Mouse (Mus musculus) CH12.LX (cell line): ENCODE results near the gene Tmem178b. TPM values are rescaled to one million over a fixed set of nuclear protein-coding genes. Genes with fewer than 3 reads are reported as not detected.

Experiments used
- DNase-seq: peaks from one replicate; pipeline ENCODE4 v3.0.0-alpha.2; 2013; ENCODE audit errors: extremely low read depth
- H3K27ac ChIP-seq: 2 replicates; pipeline ENCODE4 v1.5.1; 2012; ENCODE audit warnings: low read depth, mild to moderate bottlenecking, control low read depth, moderate library complexity; ENCODE audit not compliant: insufficient read depth
- H3K27me3 ChIP-seq: replicated peaks from 2 replicates; pipeline ENCODE3; 2012; ENCODE audit warnings: inconsistent platforms
- H3K36me3 ChIP-seq, 2 experiments: replicated peaks in 1 of 2; 2 replicates each; pipeline versions ENCODE3 to v1.6.1; 2012; ENCODE audit warnings: inconsistent platforms in 1 of 2, low read length in 1 of 2, mild to moderate bottlenecking in 1 of 2, mixed read lengths in 1 of 2, moderate library complexity in 1 of 2; ENCODE audit not compliant: control insufficient read depth in 1 of 2, insufficient read depth in 1 of 2
- H3K4me1 ChIP-seq, 2 experiments: 2 replicates each; pipeline ENCODE4 v1.6.1; 2012; ENCODE audit warnings: inconsistent platforms in 1 of 2, moderate library complexity in 1 of 2; ENCODE audit not compliant: insufficient read depth in 2 of 2, control insufficient read depth in 1 of 2
- H3K4me2 ChIP-seq: 2 replicates; pipeline ENCODE4 v1.6.1; 2012; ENCODE audit warnings: low read depth, mild to moderate bottlenecking, control low read depth; ENCODE audit not compliant: poor library complexity, insufficient read depth, severe bottlenecking
- H3K4me3 ChIP-seq, 3 experiments: fragments of 150-350 bp in 1 of 3; sonication (generic) in 1 of 3; replicated peaks in 1 of 3; 2 replicates each; pipeline versions ENCODE3 to v1.5.1; 2011 to 2012; ENCODE audit warnings: low read depth in 2 of 3, low read length in 2 of 3, mild to moderate bottlenecking in 2 of 3, moderate library complexity in 2 of 3, control low read depth in 1 of 3, improper control_type of control experiment in 1 of 3, inconsistent platforms in 1 of 3, mixed read lengths in 1 of 3; ENCODE audit not compliant: poor library complexity in 1 of 3
- H3K79me2 ChIP-seq: replicated peaks from 2 replicates; pipeline ENCODE4 v1.6.1; 2012; ENCODE audit warnings: mild to moderate bottlenecking, moderate library complexity; ENCODE audit not compliant: control insufficient read depth, poor library complexity, insufficient read depth, severe bottlenecking; ENCODE audit errors: extremely low read depth
- H3K9ac ChIP-seq: 2 replicates; pipeline ENCODE4 v1.6.1; 2012; ENCODE audit warnings: low read depth, mild to moderate bottlenecking, control low read depth, moderate library complexity; ENCODE audit not compliant: insufficient read depth
- H3K9me3 ChIP-seq: replicated peaks from 2 replicates; pipeline ENCODE3; 2012; ENCODE audit warnings: low read length, inconsistent platforms, mixed read lengths
- E2F4 ChIP-seq: IDR thresholded peaks from 2 replicates; pipeline ENCODE4 v1.6.1; 2011; ENCODE audit warnings: low read depth, low read length, improper control_type of control experiment; ENCODE audit not compliant: insufficient replicate concordance
- ELF1 ChIP-seq: IDR thresholded peaks from 2 replicates; pipeline ENCODE4 v1.6.1; 2014; ENCODE audit warnings: low read depth, mild to moderate bottlenecking, inconsistent platforms, low read length, improper control_type of control experiment
- ETS1 ChIP-seq: conservative IDR thresholded peaks from 2 replicates; pipeline ENCODE4 v1.6.1; 2012; ENCODE audit warnings: low read depth, mild to moderate bottlenecking, inconsistent platforms, low read length, improper control_type of control experiment, moderate library complexity
- GABPA ChIP-seq: IDR thresholded peaks from 2 replicates; pipeline ENCODE4 v1.6.1; 2012; ENCODE audit warnings: low read depth, low read length, improper control_type of control experiment, inconsistent platforms; ENCODE audit not compliant: insufficient replicate concordance
- IRF4 ChIP-seq: IDR thresholded peaks from 2 replicates; pipeline ENCODE4 v1.6.1; 2014; ENCODE audit warnings: low read depth, mild to moderate bottlenecking, inconsistent platforms, low read length, improper control_type of control experiment
- JUND ChIP-seq: conservative IDR thresholded peaks from 2 replicates; pipeline ENCODE4 v1.6.1; 2011; ENCODE audit warnings: low read depth, low read length, improper control_type of control experiment
- KAT2A ChIP-seq: IDR thresholded peaks from 2 replicates; pipeline ENCODE4 v1.6.1; 2012; ENCODE audit warnings: low read length, improper control_type of control experiment, inconsistent platforms; ENCODE audit not compliant: insufficient replicate concordance
- MAFK ChIP-seq: IDR thresholded peaks from 2 replicates; pipeline ENCODE4 v1.6.1; 2011; ENCODE audit warnings: low read length, improper control_type of control experiment; ENCODE audit not compliant: insufficient replicate concordance
- MAZ ChIP-seq: IDR thresholded peaks from 2 replicates; pipeline ENCODE4 v1.6.1; 2012; ENCODE audit warnings: low read depth, mild to moderate bottlenecking, inconsistent platforms, low read length, improper control_type of control experiment, moderate library complexity
- MYC ChIP-seq: IDR thresholded peaks from 2 replicates; pipeline ENCODE4 v1.6.1; 2011; ENCODE audit warnings: low read depth, mild to moderate bottlenecking, improper control_type of control experiment, low read length
- NELFE ChIP-seq: IDR thresholded peaks from 2 replicates; pipeline ENCODE4 v1.6.1; 2011; ENCODE audit warnings: low read depth, low read length, improper control_type of control experiment
- POLR2A ChIP-seq: IDR thresholded peaks from 2 replicates; pipeline ENCODE4 v1.6.1; 2011; ENCODE audit warnings: low read depth, mild to moderate bottlenecking, improper control_type of control experiment, low read length
- POLR2AphosphoS2 ChIP-seq: IDR thresholded peaks from 2 replicates; pipeline ENCODE4 v1.6.1; 2011; ENCODE audit warnings: low read depth, low read length, improper control_type of control experiment
- RCOR1 ChIP-seq: conservative IDR thresholded peaks from 2 replicates; pipeline ENCODE4 v1.6.1; 2012; ENCODE audit warnings: low read depth, mild to moderate bottlenecking, inconsistent platforms, low read length, improper control_type of control experiment
- USF1 ChIP-seq: IDR thresholded peaks from 2 replicates; pipeline ENCODE4 v1.6.1; 2014; ENCODE audit warnings: low read depth, mild to moderate bottlenecking, inconsistent platforms, low read length, improper control_type of control experiment
- ZC3H11A ChIP-seq: IDR thresholded peaks from 2 replicates; pipeline ENCODE4 v1.6.1; 2012; ENCODE audit warnings: low read depth, mild to moderate bottlenecking, inconsistent platforms, low read length, improper control_type of control experiment
- ZKSCAN1 ChIP-seq: IDR thresholded peaks from 2 replicates; pipeline ENCODE4 v1.6.1; 2012; ENCODE audit warnings: low read depth, inconsistent platforms, low read length, improper control_type of control experiment, borderline replicate concordance
- ZNF384 ChIP-seq: IDR thresholded peaks from 2 replicates; pipeline ENCODE4 v1.6.1; 2012; ENCODE audit warnings: low read depth, low read length, improper control_type of control experiment, inconsistent platforms
- dilution Hi-C: fragments of 300-500 bp; cut with MboI; formaldehyde crosslinking; loops from 2 replicates; pipeline ENCODE4 v1.14.3; 2020; ENCODE audit warnings: low sequenced_read_pairs; ENCODE audit not compliant: extremely low pct_unique_long_range_greater_than_20kb, extremely low pct_ligation_motif_present
- in situ Hi-C: fragments of 300-500 bp; cut with MboI; formaldehyde crosslinking; loops from 3 replicates; pipeline ENCODE4 v1.14.3; 2019; ENCODE audit warnings: low sequenced_read_pairs, low pct_ligation_motif_present, low pct_unique_long_range_greater_than_20kb, mixed read lengths
- polyA plus RNA-seq: library from polyadenylated mRNA; unstranded; fragments of >175 nt; gene quantifications from 2 replicates; pipeline ENCODE4 v1.2.1, GENCODE M21; 2012; ENCODE audit warnings: low read depth; ENCODE audit not compliant: insufficient read length
- total RNA-seq, 2 experiments: library from RNA; depleted of rRNA; stranded (reverse); fragments of 300-350 nt in 1 of 2; fragments of >200 nt in 1 of 2; gene quantifications; 2 replicates each; pipeline ENCODE4 v1.2.3; 2012 to 2014

The Tmem178b gene
- total and polyA plus RNA-seq, 3 experiments = not detected

DNA sequence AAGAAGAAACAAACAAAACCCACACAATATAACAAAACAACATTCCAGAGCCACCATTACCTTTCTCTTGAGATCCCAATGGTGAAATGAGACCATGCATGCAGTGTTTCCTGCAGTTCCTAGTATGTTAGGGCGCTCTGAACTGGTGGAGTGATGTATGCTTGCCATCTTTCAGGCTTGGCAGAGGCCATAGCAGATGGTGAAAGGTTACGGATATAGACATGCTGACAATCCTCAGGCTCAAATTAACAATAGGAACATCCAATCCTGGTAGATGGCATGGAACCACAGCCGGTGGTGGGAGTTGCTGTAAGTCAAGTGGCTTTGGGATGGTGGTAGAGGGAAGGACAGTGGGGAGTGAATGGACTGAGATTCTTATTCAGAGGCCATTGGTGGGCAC, 272.5 kb downstream of the Tmem178b start:
- Histone ChIP-seq H3K9me3 (no peaks in the 10 kb centered on the region), H3K27me3 (no peaks in the 10 kb centered on the region), H3K9ac (no peak overlapping the region), H3K27ac (no peak overlapping the region), H3K4me1 (peaks cover 0 to 7% of the 10 kb centered on the region in 2 experiments; a peak in 2 of 4 replicates), H3K36me3 (no peaks in the 10 kb centered on the region), H3K79me2 (no peaks in the 10 kb centered on the region), H3K4me3 (no peak overlapping the region)
- in situ Hi-C loops = no loop called here
- dilution Hi-C loops = no loop called here
- TF ChIP-seq IRF4 (no peak), ZNF384 (no peak), POLR2A (no peak), MYC (no peak), MAZ (no peak), KAT2A (no peak), JUND (no peak), USF1 (no peak)
- TF ChIP-seq, all 38 proteins: peak for 0
- no peak for DNase-seq
- no peak overlapping the region for H3K4me2 ChIP-seq

GRCm38 (mm10) chr6:40152241-40152640, 279.2 kb downstream of the Tmem178b start:
- DNase-seq = no peak
- no peak overlapping the region for H3K27ac ChIP-seq
- dilution Hi-C loops = no loop called here
- H3K9ac ChIP-seq = no peak overlapping the region
- TF ChIP-seq MYC = no peak
- TF ChIP-seq RCOR1 = no peak
- no peak for TF ChIP-seq ZKSCAN1
- TF ChIP-seq ELF1 = no peak
- TF ChIP-seq ETS1 = no peak
- no peak for TF ChIP-seq MAFK
- TF ChIP-seq GABPA = no peak
- no peaks in the 10 kb centered on the region for H3K9me3 ChIP-seq
- peaks cover 2% of the 10 kb centered on the region for H3K27me3 ChIP-seq
- H3K4me1 ChIP-seq = no peaks in the 10 kb centered on the region
- no peak overlapping the region for H3K4me3 ChIP-seq
- H3K4me2 ChIP-seq = no peak overlapping the region
- in situ Hi-C loops = no loop called here
- no peaks in the 10 kb centered on the region for H3K79me2 ChIP-seq
- H3K36me3 ChIP-seq = no peaks in the 10 kb centered on the region

- H3K9ac ChIP-seq = no peak overlapping the region
- TF ChIP-seq MAFK = no peak
- no peak for TF ChIP-seq NELFE
- TF ChIP-seq E2F4 = no peak
- no peak for TF ChIP-seq ZC3H11A
- no peak for TF ChIP-seq POLR2AphosphoS2
- dilution Hi-C loops (no loop called here), in situ Hi-C loops (no loop called here)
- H3K9me3 ChIP-seq = no peaks in the 10 kb centered on the region
- H3K79me2 ChIP-seq = no peaks in the 10 kb centered on the region
- H3K36me3 ChIP-seq = no peaks in the 10 kb centered on the region
- no peak overlapping the region for H3K4me2 ChIP-seq
- no peak overlapping the region for H3K4me3 ChIP-seq
- H3K27me3 ChIP-seq = no peaks in the 10 kb centered on the region
- H3K4me1 ChIP-seq = no peaks in the 10 kb centered on the region
- DNase-seq = no peak
- no peak overlapping the region for H3K27ac ChIP-seq
Observed at GRCm38 (mm10) chr6:40161381-40161780, 288.3 kb downstream of the Tmem178b start.
